Mouse (Mus musculus) neutrophil, adult 65 days (primary cell): ENCODE measurements around the gene Mcm8. TPM values are rescaled to one million over a fixed set of nuclear protein-coding genes. Genes with fewer than 3 reads are reported as not detected.

ENCODE experiments used
- total RNA-seq: library from RNA; stranded (reverse); gene quantifications from 2 replicates; pipeline ENCODE4 v1.2.4, GENCODE M21; 2023

Mcm8 gene
- total RNA-seq: 2.1 and 2.5 TPM in 2 replicates

DNA sequence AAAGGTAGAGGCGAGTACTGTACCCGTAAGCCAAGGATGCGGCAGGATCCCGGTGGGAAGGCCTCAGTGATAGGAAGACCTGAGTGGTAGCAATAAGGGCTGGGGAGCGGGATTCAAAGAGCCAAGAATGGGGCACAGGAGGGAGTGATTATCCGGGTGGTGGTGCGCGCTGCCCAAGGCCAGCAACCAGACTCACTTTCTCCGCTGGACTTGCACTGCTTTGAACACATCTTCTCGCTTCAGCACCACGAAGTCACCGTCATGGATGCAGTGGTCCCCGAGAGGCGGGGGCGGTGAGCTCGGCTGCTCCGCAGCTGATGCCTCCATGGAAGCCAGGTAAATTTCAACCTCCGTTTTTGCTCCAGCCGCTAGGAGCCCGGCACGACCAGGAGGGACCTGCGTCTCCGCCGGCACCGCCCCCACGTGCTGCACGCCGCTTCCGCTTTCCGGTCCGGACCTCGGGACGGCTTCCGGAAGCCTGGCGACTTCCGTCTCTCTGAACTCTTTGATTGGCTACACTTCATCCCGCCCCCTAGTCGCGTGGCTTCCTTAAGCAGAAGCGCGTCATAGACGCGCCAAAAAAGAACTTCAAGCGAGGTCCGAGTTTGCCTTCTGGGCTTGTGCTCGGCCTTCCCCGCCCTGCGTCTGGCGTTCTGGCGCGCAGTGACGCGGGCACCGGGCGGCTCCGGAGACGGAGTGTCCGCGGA lies at the start of gene Mcm8, which contains the start of gene Trmt6:
Gene Mcm8, plus strand, starts transcription at position 534 of the 707 bp plus-strand sequence.
Gene Trmt6, minus strand, starts transcription at position 448 of the 707 bp plus-strand sequence.

DNA sequence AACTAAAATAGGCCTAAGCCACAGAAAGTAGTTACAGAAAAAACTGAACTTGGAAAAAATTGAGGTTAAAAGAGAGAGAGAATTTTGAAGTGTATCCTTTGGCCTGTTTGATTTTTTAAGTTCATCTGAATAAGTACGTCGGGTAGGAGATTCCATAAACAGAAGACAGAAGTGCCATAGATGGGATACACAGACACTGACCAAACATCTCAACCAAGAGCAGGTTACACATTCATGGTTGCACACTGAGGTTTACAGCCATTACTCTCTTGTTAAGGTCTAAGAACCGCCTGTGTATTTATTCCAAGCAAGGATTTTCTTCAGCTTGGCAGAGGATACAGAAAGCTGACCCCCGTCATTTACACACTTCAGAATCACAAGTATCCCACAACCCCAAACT lies 35.0 kb upstream of the Mcm8 start, which contains the start of gene Chgb:
Gene Chgb, plus strand, starts transcription at position 301 of the 400 bp plus-strand sequence.

DNA sequence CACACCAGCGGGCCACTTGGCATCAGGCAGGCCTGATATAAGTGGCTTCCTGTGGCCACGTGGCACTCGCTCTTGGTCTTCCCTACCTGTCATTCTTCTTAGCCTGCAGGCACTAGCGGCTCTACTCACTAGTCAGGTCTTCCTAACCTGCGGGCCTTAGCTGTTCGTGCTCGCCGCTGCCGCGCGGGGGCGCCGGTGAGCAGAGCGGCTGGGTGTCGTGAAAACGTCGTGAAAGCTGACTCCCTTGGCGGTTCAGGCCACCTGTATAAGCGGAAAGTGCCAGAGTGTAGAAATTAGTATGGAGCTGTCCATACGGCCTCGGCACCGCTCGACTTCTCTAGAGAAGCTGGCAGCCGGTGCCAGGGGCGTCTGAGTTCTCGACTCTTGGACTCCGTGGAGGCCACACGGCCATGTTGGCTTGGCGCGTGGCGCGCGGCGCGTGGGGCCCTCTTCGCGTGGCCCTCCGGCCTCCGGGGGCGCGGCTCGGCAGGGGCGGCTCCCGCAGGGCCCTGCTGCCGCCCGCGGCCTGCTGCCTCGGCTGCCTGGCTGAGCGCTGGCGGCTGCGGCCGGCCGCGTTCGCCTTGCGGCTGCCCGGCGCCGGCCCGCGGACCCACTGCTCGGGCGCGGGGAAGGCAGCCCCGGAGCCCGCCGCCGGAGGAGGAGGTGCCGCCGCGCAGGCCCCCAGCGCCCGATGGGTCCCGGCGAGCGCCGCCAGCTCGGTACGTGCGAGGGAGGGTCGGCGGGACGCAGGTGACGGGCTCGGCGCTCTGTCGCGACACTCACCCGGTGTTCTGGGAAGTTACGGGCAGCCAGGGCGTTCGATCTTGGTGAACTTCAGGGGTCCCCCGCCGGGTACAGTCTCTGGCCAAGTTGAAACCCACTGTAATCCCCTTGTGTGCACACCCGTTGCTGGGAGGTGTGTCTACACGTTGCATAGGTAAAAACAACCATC lies 30.7 kb downstream of the Mcm8 start, which contains the start of gene Crls1:
Gene Crls1, plus strand, starts transcription at position 260 of the 952 bp plus-strand sequence.

GRCm38 (mm10) chr2:132880844-132881645 lies 65.1 kb downstream of the Mcm8 start, which contains the start of gene Lrrn4:
Lrrn4 (minus strand) TSS chr2:132880891.

Other genes starting within 250 kb of the Mcm8 start
- 125 and 126 TPM in 2 replicates for gene Gpcpd1, start 228.4 kb upstream of the Mcm8 start, total RNA-seq
- gene Shld1, start 129.2 kb upstream of the Mcm8 start, total RNA-seq: 11.9 and 16.7 TPM in 2 replicates
- not detected in 2 replicates for gene Chgb, start 34.9 kb upstream of the Mcm8 start, total RNA-seq
- gene Trmt6, start 86 bp upstream of the Mcm8 start, total RNA-seq: 7.8 and 12.3 TPM in 2 replicates
- 5.7 and 7.6 TPM in 2 replicates for gene Crls1, start 30.5 kb downstream of the Mcm8 start, total RNA-seq
- gene Lrrn4, start 64.8 kb downstream of the Mcm8 start, total RNA-seq: 0.09 TPM in 1 of 2 replicates, not detected in the other
- not detected in 2 replicates for gene Fermt1, start 129.8 kb downstream of the Mcm8 start, total RNA-seq